Mouse (Mus musculus): ENCODE results near the gene Stk38l. TPM values are rescaled to one million over a fixed set of nuclear protein-coding genes. Genes with fewer than 3 reads are reported as not detected.
"Not testable (repeated sequence)": the region's sequence is repeated elsewhere in the genome, so short reads cannot be mapped to it uniquely, and the experiment has no call there.

Stk38l gene
- polyA plus RNA-seq, 1 experiment = 0.09 TPM

DNA sequence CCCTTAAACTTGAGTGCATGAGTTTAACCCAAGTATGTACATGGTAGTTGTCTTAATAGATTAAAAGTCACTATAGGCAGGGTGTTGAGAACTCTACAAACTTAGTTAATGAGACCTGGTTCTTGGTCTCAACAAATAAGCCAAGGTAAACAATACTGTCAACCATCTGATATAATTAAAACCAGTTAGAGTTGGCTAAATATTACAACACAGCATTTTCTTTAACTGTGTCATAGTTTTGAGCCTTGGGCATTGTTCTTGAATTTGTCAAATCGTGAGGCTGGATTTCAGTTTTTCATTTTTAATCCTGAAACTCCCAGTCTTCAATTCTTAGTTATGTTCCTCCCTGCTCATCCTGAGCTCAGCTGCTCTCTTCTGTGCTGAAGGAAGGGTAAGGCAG is 6.2 kb downstream of the Stk38l start:
- Histone ChIP-seq H3K36me3 (ENCODE audit: control insufficient read depth) (no peaks in the 10 kb centered on the region; the same call in 1 of the 2 replicates), H3K4me1 (ENCODE audit: control insufficient read depth) (peaks cover 12% of the 10 kb centered on the region)

DNA sequence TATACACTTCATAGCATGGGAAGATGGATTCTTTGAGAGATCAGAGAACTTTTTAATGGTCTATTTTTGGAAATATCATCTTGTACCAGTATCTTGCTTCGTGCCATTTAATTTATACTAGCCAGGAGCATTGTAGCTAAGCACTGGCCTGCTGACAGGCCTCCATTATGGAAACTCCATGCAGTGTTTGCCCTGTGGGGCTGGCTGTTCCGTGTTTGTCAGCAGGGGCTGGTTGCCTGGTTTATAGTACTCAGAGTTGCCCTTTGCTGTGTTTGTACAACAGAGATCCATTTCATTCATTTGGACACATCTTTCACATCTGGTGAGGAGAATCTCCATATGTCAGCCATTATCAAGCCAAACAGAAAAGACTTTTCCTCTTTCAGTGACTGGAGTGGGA is 6.9 kb downstream of the Stk38l start:
- no peak overlapping the region for H3K4me3 ChIP-seq (replicated peaks)
- no peaks in the 10 kb centered on the region for H3K9me3 ChIP-seq (ENCODE audit: control insufficient read depth, low read length)
- H3K4me1 ChIP-seq (ENCODE audit: control insufficient read depth) = peaks cover 12% of the 10 kb centered on the region
- TF ChIP-seq TAL1 (IDR thresholded peaks at IDR 0.05; ENCODE audit: low read length) = no peak
- H3K36me3 ChIP-seq (ENCODE audit: control insufficient read depth) = no peaks in the 10 kb centered on the region; the same call in 1 of the 2 replicates
- no peaks in the 10 kb centered on the region for H3K27me3 ChIP-seq (ENCODE audit: control insufficient read depth)

More for the DNA sequence above, 6.2 kb downstream of the Stk38l start:
- Histone ChIP-seq H3K9me3 (ENCODE audit: control insufficient read depth, low read length) (no peaks in the 10 kb centered on the region), H3K27me3 (ENCODE audit: control insufficient read depth) (no peaks in the 10 kb centered on the region), H3K4me3 (replicated peaks) (no peak overlapping the region)
- no peak for TF ChIP-seq GATA1 (IDR thresholded peaks at IDR 0.05; ENCODE audit: low read length)
- TF ChIP-seq TAL1 (IDR thresholded peaks at IDR 0.05; ENCODE audit: low read length) = no peak

DNA sequence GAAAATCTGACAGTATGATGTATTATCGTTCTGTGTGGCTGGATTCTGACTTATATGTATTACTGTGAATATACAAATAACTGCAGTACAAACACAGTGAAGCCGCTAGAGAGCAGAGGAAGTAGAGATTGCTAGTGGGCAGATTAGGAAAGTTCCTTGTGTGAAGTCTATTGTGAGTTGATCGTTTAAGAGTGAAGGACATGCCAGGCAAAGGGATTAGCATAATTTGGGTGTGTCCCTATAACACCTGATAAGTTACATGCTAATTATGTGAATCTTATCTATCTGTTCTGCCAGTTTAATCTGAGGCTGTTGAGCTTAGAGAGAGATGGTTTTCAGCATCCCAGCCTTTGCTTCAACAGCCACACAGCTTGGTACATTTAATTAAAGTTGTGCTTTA is 7.4 kb downstream of the Stk38l start:
- H3K4me3 ChIP-seq (replicated peaks) = no peak overlapping the region
- H3K36me3 ChIP-seq (ENCODE audit: control insufficient read depth) = no peaks in the 10 kb centered on the region
- TF ChIP-seq GATA1 (IDR thresholded peaks at IDR 0.05; ENCODE audit: low read length) = no peak
- TF ChIP-seq TAL1 (IDR thresholded peaks at IDR 0.05; ENCODE audit: low read length) = no peak
- no peaks in the 10 kb centered on the region for H3K9me3 ChIP-seq (ENCODE audit: control insufficient read depth, low read length)
- peaks cover 12% of the 10 kb centered on the region for H3K4me1 ChIP-seq (ENCODE audit: control insufficient read depth)
- no peaks in the 10 kb centered on the region for H3K27me3 ChIP-seq (ENCODE audit: control insufficient read depth)

DNA sequence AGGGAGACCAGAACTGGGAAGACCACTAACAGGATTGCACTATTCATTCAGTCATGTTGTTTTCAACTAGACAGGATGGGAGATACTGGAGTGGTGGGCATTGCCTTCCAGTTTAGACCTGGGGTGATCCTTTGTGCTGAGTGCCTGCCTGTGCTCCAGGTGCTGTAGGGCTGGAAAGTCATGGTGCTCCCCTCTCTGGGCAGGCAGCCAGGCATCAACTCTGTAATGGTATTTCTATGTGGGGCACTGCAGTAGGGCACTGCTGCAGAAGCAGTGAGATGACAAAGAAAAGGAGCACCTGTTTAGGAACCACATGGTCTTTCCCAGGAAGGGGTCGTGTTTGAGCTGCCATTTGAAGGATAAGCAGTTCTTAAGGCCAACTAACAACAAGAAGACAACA is 7.9 kb downstream of the Stk38l start:
- Histone ChIP-seq H3K4me1 (ENCODE audit: control insufficient read depth) (peaks cover 12% of the 10 kb centered on the region), H3K27me3 (ENCODE audit: control insufficient read depth) (no peaks in the 10 kb centered on the region), H3K4me3 (replicated peaks) (no peak overlapping the region), H3K36me3 (ENCODE audit: control insufficient read depth) (no peaks in the 10 kb centered on the region), H3K9me3 (ENCODE audit: control insufficient read depth, low read length) (no peaks in the 10 kb centered on the region)
- TF ChIP-seq TAL1 (IDR thresholded peaks at IDR 0.05; ENCODE audit: low read length) (no peak), GATA1 (IDR thresholded peaks at IDR 0.05; ENCODE audit: low read length) (no peak)

DNA sequence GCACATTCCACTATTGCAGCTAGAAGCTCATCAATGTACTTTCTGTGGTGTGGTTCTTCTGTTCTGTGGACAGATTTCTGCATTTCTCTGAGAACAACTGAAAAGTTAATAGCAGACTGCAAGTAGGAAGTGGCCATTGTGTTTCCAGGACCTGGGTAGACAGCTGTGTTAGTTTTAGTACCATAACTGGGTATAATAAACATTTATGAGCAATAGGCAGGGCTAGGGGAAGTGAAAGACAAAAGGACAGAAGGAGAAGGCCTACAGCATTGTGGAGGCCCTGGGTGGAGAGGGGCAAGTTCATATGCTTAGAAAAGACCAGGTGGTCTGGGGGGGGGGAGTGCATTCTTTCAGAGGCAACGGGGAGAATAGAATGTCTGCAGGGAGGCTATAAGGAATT is 8.8 kb downstream of the Stk38l start:
- Histone ChIP-seq H3K4me1 (ENCODE audit: control insufficient read depth) (peaks cover 12% of the 10 kb centered on the region), H3K27me3 (ENCODE audit: control insufficient read depth) (no peaks in the 10 kb centered on the region), H3K9me3 (ENCODE audit: control insufficient read depth, low read length) (no peaks in the 10 kb centered on the region), H3K4me3 (replicated peaks) (no peak overlapping the region), H3K36me3 (ENCODE audit: control insufficient read depth) (no peaks in the 10 kb centered on the region)
- TF ChIP-seq GATA1 (IDR thresholded peaks at IDR 0.05; ENCODE audit: low read length) = no peak
- TF ChIP-seq TAL1 (IDR thresholded peaks at IDR 0.05; ENCODE audit: low read length) = no peak

DNA sequence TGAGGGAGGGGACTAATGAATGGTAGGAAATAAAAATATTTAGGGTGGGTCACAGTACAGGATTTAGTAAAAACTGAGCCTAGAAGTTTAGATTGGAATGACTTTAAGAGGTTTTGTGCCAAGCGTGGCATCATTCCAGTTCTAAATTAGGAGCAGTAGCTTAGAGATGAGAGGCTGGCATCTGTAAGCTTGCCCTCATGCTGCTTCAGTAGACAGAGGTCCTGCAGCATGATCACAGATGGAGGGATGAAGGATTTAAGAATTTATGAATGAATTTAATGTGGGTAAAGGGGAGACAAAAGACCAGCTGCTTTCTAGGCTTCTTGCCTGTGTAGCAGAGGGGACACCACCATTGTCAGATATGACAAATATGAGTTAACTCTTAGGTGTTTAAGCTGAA is 14.1 kb downstream of the Stk38l start:
- no peak for TF ChIP-seq GATA1 (IDR thresholded peaks at IDR 0.05; ENCODE audit: low read length)
- TF ChIP-seq TAL1 (IDR thresholded peaks at IDR 0.05; ENCODE audit: low read length) = no peak
- peaks cover 8% of the 10 kb centered on the region for H3K4me1 ChIP-seq (ENCODE audit: control insufficient read depth)

DNA sequence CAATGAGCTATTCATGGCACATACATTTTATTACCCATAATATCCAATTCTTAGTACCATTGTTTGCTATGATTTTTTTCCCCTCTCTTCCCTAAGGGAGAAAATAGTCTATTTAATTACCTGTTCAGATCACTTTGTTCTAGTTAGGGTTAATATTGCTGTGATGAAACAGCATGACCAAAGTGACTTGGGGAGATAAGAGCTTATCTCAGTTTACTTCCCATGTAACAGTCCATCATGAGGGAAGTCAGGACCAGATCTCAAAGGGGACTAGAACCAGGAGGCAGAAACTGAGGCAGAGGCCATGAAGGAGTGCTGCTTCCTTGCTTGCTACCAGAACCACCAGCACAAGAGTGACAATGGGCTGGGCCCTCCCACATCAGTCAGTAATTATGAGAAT is 15.9 kb downstream of the Stk38l start:
- no peak for TF ChIP-seq GATA1 (IDR thresholded peaks at IDR 0.05; ENCODE audit: low read length)
- no peak for TF ChIP-seq TAL1 (IDR thresholded peaks at IDR 0.05; ENCODE audit: low read length)
- Histone ChIP-seq H3K4me3 (replicated peaks) (no peak overlapping the region), H3K9me3 (ENCODE audit: control insufficient read depth, low read length) (no peaks in the 10 kb centered on the region), H3K27me3 (ENCODE audit: control insufficient read depth) (no peaks in the 10 kb centered on the region), H3K4me1 (ENCODE audit: control insufficient read depth) (peaks cover 8% of the 10 kb centered on the region), H3K36me3 (ENCODE audit: control insufficient read depth) (no peaks in the 10 kb centered on the region)

More for the DNA sequence above, 14.1 kb downstream of the Stk38l start:
- Histone ChIP-seq H3K36me3 (ENCODE audit: control insufficient read depth) (no peaks in the 10 kb centered on the region), H3K9me3 (ENCODE audit: control insufficient read depth, low read length) (no peaks in the 10 kb centered on the region), H3K27me3 (ENCODE audit: control insufficient read depth) (no peaks in the 10 kb centered on the region), H3K4me3 (replicated peaks) (no peak overlapping the region)

DNA sequence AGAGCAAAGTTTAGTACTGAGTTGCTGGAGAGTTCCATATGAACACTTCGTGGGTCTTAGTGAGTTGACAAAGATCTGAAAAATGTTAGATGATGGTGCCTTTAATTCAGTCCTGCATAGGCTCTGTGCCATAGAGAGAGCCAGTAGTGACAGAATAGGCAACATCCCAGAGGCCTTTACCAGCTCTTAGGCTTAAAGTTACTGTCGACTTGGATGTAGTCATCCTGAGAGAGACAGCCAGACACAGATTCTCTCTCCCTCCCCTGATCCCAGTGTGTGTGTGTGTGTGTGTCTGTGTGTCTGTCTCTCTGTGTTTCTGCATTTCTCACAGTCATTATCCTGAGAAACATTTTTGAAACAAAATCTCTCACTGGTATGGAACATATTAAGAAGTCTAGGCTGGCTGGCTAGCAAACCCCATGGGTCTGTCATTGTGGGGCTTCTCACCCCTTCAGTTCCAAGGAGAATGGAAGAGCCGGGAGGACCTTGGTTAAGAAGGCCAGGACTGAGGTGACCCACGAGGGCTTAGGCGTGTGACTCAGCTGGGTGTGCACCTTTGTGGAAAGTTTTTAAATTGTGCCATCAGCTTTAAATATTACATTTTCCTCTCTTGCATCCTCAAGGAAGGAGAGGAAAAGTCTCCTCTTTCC is 17.3 kb downstream of the Stk38l start:
- TF ChIP-seq TAL1 (IDR thresholded peaks at IDR 0.05; ENCODE audit: low read length) (no peak), GATA1 (IDR thresholded peaks at IDR 0.05; ENCODE audit: low read length) (no peak)
- Histone ChIP-seq H3K4me3 (replicated peaks) (no peak overlapping the region), H3K4me1 (ENCODE audit: control insufficient read depth) (peaks cover 8% of the 10 kb centered on the region), H3K36me3 (ENCODE audit: control insufficient read depth) (no peaks in the 10 kb centered on the region), H3K27me3 (ENCODE audit: control insufficient read depth) (no peaks in the 10 kb centered on the region), H3K9me3 (ENCODE audit: control insufficient read depth, low read length) (no peaks in the 10 kb centered on the region)

DNA sequence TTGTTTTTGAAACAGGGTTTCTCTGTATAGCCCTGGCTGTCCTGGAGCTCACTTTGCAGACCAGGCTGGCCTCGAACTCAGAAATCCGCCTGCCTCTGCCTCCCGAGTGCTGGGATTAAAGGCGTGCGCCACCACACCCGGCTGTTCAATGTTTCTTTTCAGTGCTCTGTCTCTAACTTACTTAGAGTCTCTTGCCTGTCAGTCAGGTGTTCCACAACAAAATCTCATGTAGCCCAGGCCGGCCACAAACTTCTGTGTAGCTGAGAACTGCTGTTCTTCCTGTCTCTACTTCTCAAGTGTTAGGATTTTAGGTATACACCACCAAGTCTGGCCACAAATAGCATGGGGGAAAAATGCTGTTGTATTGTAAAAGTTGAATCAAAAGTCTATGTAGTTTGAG is 19.5 kb downstream of the Stk38l start:
- not testable (repeated sequence) for H3K9me3 ChIP-seq (ENCODE audit: control insufficient read depth, low read length); H3K36me3 ChIP-seq (ENCODE audit: control insufficient read depth); H3K27me3 ChIP-seq (ENCODE audit: control insufficient read depth); H3K4me1 ChIP-seq (ENCODE audit: control insufficient read depth); H3K4me3 ChIP-seq (replicated peaks)

DNA sequence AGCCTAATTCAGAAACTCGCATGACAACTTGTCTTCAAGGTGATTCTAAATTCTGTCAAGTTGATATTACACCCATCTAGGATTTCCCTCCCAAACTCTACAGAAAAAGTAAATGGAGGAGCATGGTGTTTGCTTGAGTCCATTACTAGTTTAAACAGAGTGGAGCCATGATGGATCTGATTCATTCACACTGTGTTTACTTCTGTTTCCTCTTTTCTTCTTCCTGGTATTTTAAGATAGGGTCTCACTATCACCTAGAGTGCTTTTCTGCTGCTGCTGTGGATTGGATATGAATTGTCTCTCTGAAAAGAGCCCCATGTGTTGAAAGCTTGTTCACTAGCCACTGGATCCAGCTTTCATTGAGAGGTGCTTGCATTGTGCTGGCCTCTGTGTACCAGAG is 20.4 kb downstream of the Stk38l start:
- Histone ChIP-seq H3K9me3 (ENCODE audit: control insufficient read depth, low read length) (no peaks in the 10 kb centered on the region), H3K36me3 (ENCODE audit: control insufficient read depth) (no peaks in the 10 kb centered on the region), H3K27me3 (ENCODE audit: control insufficient read depth) (no peaks in the 10 kb centered on the region), H3K4me3 (replicated peaks) (no peak overlapping the region), H3K4me1 (ENCODE audit: control insufficient read depth) (peaks cover 8% of the 10 kb centered on the region)
- TF ChIP-seq GATA1 (IDR thresholded peaks at IDR 0.05; ENCODE audit: low read length) (no peak), TAL1 (IDR thresholded peaks at IDR 0.05; ENCODE audit: low read length) (no peak)
